Mouse (Mus musculus) cerebellum, adult 2 months (tissue): ENCODE data around the gene Csrnp3. TPM values are rescaled to one million over a fixed set of nuclear protein-coding genes. Genes with fewer than 3 reads are reported as not detected.

Experiments
- DNase-seq, 2 experiments: peaks; one replicate each; pipeline ENCODE4 v3.0.0; 2021
- H3K27ac ChIP-seq: fragments of 200-500 bp; 2 replicates; pipeline ENCODE4 v1.5.1; 2012; ENCODE audit warnings: low read length, control low read depth, inconsistent platforms; ENCODE audit not compliant: insufficient read depth
- H3K27me3 ChIP-seq: fragments of 200-500 bp; 2 replicates; pipeline ENCODE4 v1.6.1; 2012; ENCODE audit warnings: inconsistent platforms, mild to moderate bottlenecking, low read length, moderate library complexity; ENCODE audit not compliant: control insufficient read depth, insufficient read depth
- H3K4me1 ChIP-seq: fragments of 200-500 bp; 2 replicates; pipeline ENCODE4 v1.6.1; 2011; ENCODE audit warnings: low read length; ENCODE audit not compliant: control insufficient read depth, insufficient read depth
- H3K4me3 ChIP-seq: fragments of 200-500 bp; replicated peaks from 2 replicates; pipeline ENCODE3; 2011; ENCODE audit warnings: mild to moderate bottlenecking, low read depth, low read length, control low read depth; ENCODE audit not compliant: insufficient read depth
- CTCF ChIP-seq: fragments of 200-500 bp; IDR thresholded peaks from 2 replicates; pipeline ENCODE4 v1.5.1; 2011; ENCODE audit warnings: low read depth, mild to moderate bottlenecking, control low read depth, low read length, moderate library complexity, borderline replicate concordance; ENCODE audit not compliant: insufficient read depth
- POLR2A ChIP-seq: fragments of 200-500 bp; IDR thresholded peaks from 2 replicates; pipeline ENCODE4 v1.6.1; 2011; ENCODE audit warnings: low read length, control low read depth, borderline replicate concordance; ENCODE audit not compliant: insufficient read depth
- WGBS: fragments of 180-500 bp; shearing (Covaris S2); methylation state at CpG from one replicate; pipeline ENCODE4 v1.1.7; 2018; 5-methylcytosine and 5-hydroxymethylcytosine counted together
- polyA plus RNA-seq: library from polyadenylated mRNA; depleted of rRNA; stranded (reverse); fragments of >200 nt; gene quantifications from 2 replicates; pipeline ENCODE4 v1.2.3, GENCODE M21; 2012

Csrnp3 gene
- polyA plus RNA-seq, 1 experiment: 12.0 TPM

- no peak for DNase-seq
Observed at GRCm38 (mm10) chr2:65968810-65969209, 123.2 kb downstream of the Csrnp3 start.

GRCm38 (mm10) chr2:65973907-65974306 is 128.3 kb downstream of the Csrnp3 start:
- Histone ChIP-seq H3K4me3 (no peak overlapping the region), H3K27me3 (no peaks in the 10 kb centered on the region), H3K27ac (no peak overlapping the region), H3K4me1 (no peaks in the 10 kb centered on the region)
- TF ChIP-seq CTCF: no peak
- TF ChIP-seq POLR2A: no peak
- 90% methylated on average over 4 of the region's 4 CpGs for WGBS
- no peak for DNase-seq

More at GRCm38 (mm10) chr2:65968810-65969209, 123.2 kb downstream of the Csrnp3 start:
- TF ChIP-seq CTCF: no peak
- TF ChIP-seq POLR2A: no peak
- H3K27ac ChIP-seq: no peak overlapping the region
- H3K4me3 ChIP-seq: no peak overlapping the region
- WGBS: 92% methylated on average over 4 of the region's 4 CpGs
- no peaks in the 10 kb centered on the region for H3K27me3 ChIP-seq
- H3K4me1 ChIP-seq: no peaks in the 10 kb centered on the region

- no peak for TF ChIP-seq CTCF
- TF ChIP-seq POLR2A: no peak
- H3K27me3 ChIP-seq: no peaks in the 10 kb centered on the region
- 74% methylated on average over 5 of the region's 5 CpGs for WGBS
- H3K27ac ChIP-seq: no peak overlapping the region
- no peak for DNase-seq
- H3K4me3 ChIP-seq: no peak overlapping the region
- peaks cover 4% of the 10 kb centered on the region for H3K4me1 ChIP-seq
Observed at GRCm38 (mm10) chr2:65975383-65975782, 129.8 kb downstream of the Csrnp3 start.

DNA sequence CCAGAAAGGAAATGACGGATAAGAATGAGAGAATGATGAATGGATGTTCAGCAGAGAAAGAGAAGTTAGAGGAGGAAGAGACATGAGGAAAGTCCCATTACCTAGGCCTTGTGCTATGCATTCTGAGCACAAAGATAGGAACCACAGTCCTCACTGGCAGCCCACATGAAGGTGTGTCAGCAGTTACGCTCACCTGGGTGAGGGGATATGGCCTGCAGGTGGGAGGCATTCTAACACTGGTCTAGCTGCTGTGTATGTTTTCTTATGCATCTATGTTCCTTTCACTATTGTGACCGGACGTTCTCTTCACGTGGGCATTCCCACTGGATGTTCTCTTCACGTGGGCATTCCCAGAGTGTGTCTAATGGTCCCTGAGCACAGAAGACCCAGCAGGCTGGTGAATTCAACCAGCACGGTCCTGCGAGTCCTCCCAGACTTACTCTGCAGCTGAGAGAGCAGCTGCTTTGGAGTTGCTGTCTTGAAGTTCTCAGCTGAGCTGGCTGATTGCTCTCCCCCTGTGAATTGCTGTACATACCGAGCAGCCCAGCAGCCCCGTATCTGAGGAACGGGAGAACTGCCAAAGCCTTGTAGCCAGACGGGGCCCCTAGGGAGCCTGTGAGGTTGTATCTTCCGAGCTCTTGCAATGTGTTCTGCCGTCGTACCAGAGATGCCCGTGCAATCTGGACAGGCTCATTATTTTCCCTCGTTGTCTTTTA is 133.9 kb downstream of the Csrnp3 start:
- DNase-seq: peak; percentile 40 to 50
- Histone ChIP-seq H3K27me3 (no peaks in the 10 kb centered on the region), H3K4me1 (peaks cover 4% of the 10 kb centered on the region), H3K27ac (no peak overlapping the region), H3K4me3 (no peak overlapping the region)
- WGBS: 16% methylated on average over 17 of the region's 17 CpGs
- no peak for TF ChIP-seq POLR2A
- TF ChIP-seq CTCF: no peak

- TF ChIP-seq CTCF (no peak), POLR2A (no peak)
- Histone ChIP-seq H3K27ac (no peak overlapping the region), H3K27me3 (no peaks in the 10 kb centered on the region), H3K4me1 (peaks cover 4% of the 10 kb centered on the region), H3K4me3 (no peak overlapping the region)
- WGBS: 96% methylated on average over 6 of the region's 6 CpGs
- no peak for DNase-seq
Observed at GRCm38 (mm10) chr2:65981470-65981869, 135.9 kb downstream of the Csrnp3 start.

GRCm38 (mm10) chr2:65981965-65982364 is 136.4 kb downstream of the Csrnp3 start:
- DNase-seq: no peak
- Histone ChIP-seq H3K4me3 (no peak overlapping the region), H3K4me1 (peaks cover 4% of the 10 kb centered on the region), H3K27ac (no peak overlapping the region), H3K27me3 (no peaks in the 10 kb centered on the region)
- no peak for TF ChIP-seq POLR2A
- no peak for TF ChIP-seq CTCF
- WGBS: 89% methylated on average over 4 of the region's 4 CpGs

DNA sequence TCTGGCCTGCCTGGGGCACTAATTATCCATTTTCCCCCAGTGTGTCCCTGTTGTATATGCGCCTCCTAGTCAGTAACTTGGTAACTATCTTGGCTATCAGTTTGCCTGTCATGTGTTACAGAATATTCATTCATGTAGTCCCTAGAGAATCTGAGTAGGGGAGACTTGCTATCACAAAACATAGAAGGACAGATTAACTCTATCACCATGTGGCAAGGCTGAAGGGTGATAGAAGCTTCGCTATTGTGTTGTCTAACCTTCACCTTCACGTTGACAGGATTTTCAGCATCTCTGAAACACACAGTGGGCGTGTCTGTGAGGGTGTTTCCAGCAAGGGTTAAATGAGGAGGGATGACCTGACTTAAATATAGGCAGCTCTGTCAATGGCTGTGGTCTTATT is 140.1 kb downstream of the Csrnp3 start:
- no peak for TF ChIP-seq CTCF
- TF ChIP-seq POLR2A: no peak
- no peak overlapping the region for H3K27ac ChIP-seq
- H3K4me3 ChIP-seq: no peak overlapping the region
- 91% methylated on average over 4 of the region's 4 CpGs for WGBS
- no peaks in the 10 kb centered on the region for H3K27me3 ChIP-seq
- H3K4me1 ChIP-seq: peaks cover 5% of the 10 kb centered on the region; the same call in 1 of the 2 replicates
- no peak for DNase-seq

GRCm38 (mm10) chr2:65987069-65987468 is 141.5 kb downstream of the Csrnp3 start:
- 14% methylated on average over 6 of the region's 6 CpGs for WGBS
- peaks cover 5% of the 10 kb centered on the region; the same call in 1 of the 2 replicates for H3K4me1 ChIP-seq
- no peaks in the 10 kb centered on the region for H3K27me3 ChIP-seq
- peak in 1 of 2 experiments; percentile 54 for DNase-seq
- no peak overlapping the region for H3K4me3 ChIP-seq
- TF ChIP-seq CTCF (no peak), POLR2A (no peak)
- no peak overlapping the region for H3K27ac ChIP-seq
